Mouse (Mus musculus) megakaryocyte, embryonic 14.5 days (primary cell): ENCODE measurements around the gene Acin1.

ENCODE experiments used
- FLI1 ChIP-seq: IDR thresholded peaks from 2 replicates; pipeline ENCODE4 v1.6.1; 2012; ENCODE audit warnings: low read length, inconsistent platforms, mixed read lengths
- GATA1 ChIP-seq: IDR thresholded peaks from 3 replicates; pipeline ENCODE4 v1.6.1; 2012; ENCODE audit warnings: mixed read lengths, low read length, inconsistent platforms, borderline replicate concordance

DNA sequence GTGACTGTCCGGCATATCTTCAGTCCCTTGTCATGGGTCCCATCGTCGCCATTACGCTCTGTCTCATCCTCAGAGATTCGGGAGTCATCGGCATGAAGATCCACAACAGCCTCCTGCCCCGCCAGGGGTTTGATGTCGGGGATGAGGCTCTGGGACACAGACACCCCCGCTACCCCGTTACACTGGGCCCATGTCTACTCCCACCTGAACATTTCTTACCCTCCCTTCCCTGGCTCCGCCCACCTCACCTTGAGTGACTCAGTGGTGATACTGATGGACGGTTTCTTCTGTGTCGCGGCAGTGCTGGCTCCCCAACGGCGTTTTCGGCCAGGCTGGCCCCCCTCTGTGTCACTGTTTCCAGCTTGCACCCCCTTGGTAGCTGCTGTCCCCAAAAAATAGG is 40.3 kb downstream of the Acin1 start:
- TF ChIP-seq GATA1 (no peak), FLI1 (no peak)
